Mouse (Mus musculus) stomach, postnatal 0 days (tissue): Measurements from ENCODE around the gene Plin4. TPM values are rescaled to one million over a fixed set of nuclear protein-coding genes. Genes with fewer than 3 reads are reported as not detected.

Experiments used
- ATAC-seq: fragments of 200-750 bp; cut with Nextera tagmentation; 2 replicates; pipeline ENCODE4 v1.8.0; 2017; ENCODE audit not compliant: low FRiP score, low TSS enrichment
- DNase-seq: peaks from one replicate; pipeline ENCODE4 v3.0.0-alpha.2; 2016; ENCODE audit warnings: low spot score
- H3K27ac ChIP-seq: fragments of 300-500 bp; sonication (generic); replicated peaks from 2 replicates; pipeline ENCODE4 v1.5.1; 2014; ENCODE audit warnings: mild to moderate bottlenecking, control low read depth
- H3K27me3 ChIP-seq: fragments of 300-500 bp; sonication (generic); 2 replicates; pipeline ENCODE4 v1.6.1; 2014; ENCODE audit warnings: low read length; ENCODE audit not compliant: control insufficient read depth, insufficient read depth
- H3K36me3 ChIP-seq: fragments of 300-500 bp; sonication (generic); 2 replicates; pipeline ENCODE4 v1.6.1; 2014; ENCODE audit warnings: low read length, mixed read lengths; ENCODE audit not compliant: control insufficient read depth, insufficient read depth
- H3K4me1 ChIP-seq: fragments of 300-500 bp; sonication (generic); replicated peaks from 2 replicates; pipeline ENCODE4 v1.6.1; 2014; ENCODE audit warnings: antibody characterized with exemption; ENCODE audit not compliant: control insufficient read depth, insufficient read depth
- H3K4me2 ChIP-seq: fragments of 300-500 bp; sonication (generic); replicated peaks from 2 replicates; pipeline ENCODE4 v1.6.1; 2014; ENCODE audit warnings: low read depth, mild to moderate bottlenecking, control low read depth, moderate library complexity
- H3K4me3 ChIP-seq: fragments of 300-500 bp; sonication (generic); 2 replicates; pipeline ENCODE4 v1.5.1; 2014; ENCODE audit warnings: low read depth, low read length, control low read depth
- H3K9ac ChIP-seq: fragments of 300-500 bp; sonication (generic); 2 replicates; pipeline ENCODE4 v1.6.1; 2014; ENCODE audit warnings: mild to moderate bottlenecking, low read length, control low read depth, mixed read lengths
- H3K9me3 ChIP-seq: fragments of 300-500 bp; sonication (generic); 2 replicates; pipeline ENCODE4 v1.6.1; 2016; ENCODE audit warnings: low read length; ENCODE audit not compliant: control insufficient read depth
- CTCF ChIP-seq: IDR thresholded peaks from 2 replicates; pipeline ENCODE4 v1.5.1; 2016; ENCODE audit warnings: antibody characterized with exemption, low read depth, mild to moderate bottlenecking, moderate library complexity
- EP300 ChIP-seq: optimal IDR thresholded peaks from 2 replicates; pipeline ENCODE3; 2016; ENCODE audit warnings: antibody characterized with exemption
- WGBS: fragments of 180-500 bp; shearing (Covaris S2); extraction: QIAGEN DNeasy Blood & Tissue Kit; methylation state at CpG from one replicate; pipeline ENCODE4 v1.1.7; 2014; 5-methylcytosine and 5-hydroxymethylcytosine counted together
- polyA plus RNA-seq: library from polyadenylated mRNA; unstranded; fragments of >200 nt; fragmentation: Nextera tagmentation; extraction: Ambion mirVana; gene quantifications from 2 replicates; pipeline ENCODE4 v1.2.1, GENCODE M21; 2015

Gene Plin4
- polyA plus RNA-seq, 1 experiment from 2014 or later = 0.95 TPM

GRCm38 (mm10) chr17:56139355-56139754 lies 29.8 kb upstream of the Plin4 start:
- H3K36me3 ChIP-seq = no peaks in the 10 kb centered on the region
- H3K27ac ChIP-seq = no peak overlapping the region
- H3K27me3 ChIP-seq = peaks cover 2% of the 10 kb centered on the region; the same call in 1 of the 2 replicates
- peak overlapping the region; percentile 95 for H3K4me2 ChIP-seq
- no peak for TF ChIP-seq CTCF
- TF ChIP-seq EP300 = no peak
- peaks cover 6% of the 10 kb centered on the region; the same call in 1 of the 2 replicates for H3K4me1 ChIP-seq
- peak overlapping the region; percentile 55 for H3K4me3 ChIP-seq
- 0 out of 2 replicates have a peak overlapping the region, but pooled peaks have one; percentile 41 for H3K9ac ChIP-seq
- no peak for ATAC-seq
- WGBS = 17% methylated on average over 15 of the region's 21 CpGs
- H3K9me3 ChIP-seq = no peaks in the 10 kb centered on the region
- DNase-seq = no peak

DNA sequence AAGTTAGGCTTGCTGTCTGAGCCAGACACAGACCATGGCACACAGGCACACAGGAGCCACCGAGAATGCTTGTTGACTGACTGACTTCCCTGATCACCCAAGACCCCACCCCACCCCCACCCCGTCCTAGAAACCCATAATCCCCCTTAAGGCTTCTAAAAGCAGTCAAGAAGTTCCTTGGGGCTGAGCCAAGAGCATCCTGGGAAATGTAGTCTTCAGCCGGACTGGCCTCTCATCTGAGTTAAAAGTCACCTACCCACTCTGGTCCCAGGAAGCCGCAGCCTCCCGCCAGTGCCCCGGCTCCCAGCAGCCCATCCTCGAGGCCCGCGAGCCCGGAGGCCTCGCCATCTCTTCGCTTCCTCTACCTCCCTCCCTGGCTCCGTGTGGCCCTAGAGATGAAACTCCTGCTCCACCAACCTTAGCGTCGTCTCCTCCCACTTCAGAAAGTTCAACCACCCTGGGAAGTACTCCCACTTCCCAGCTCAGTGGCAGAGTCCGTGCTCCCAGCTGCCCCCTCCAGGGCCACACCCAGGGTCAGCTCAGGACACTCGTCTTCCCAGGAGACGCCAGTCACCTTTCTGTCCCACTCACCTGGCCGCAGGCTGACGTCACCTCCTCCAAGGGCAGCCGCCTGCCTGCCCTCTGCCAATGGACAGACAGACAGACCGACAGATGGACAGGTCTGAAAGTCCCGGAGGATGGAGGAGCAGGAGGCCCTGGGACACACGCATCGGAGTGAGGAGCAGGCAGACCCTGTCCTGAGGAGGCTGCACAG lies 28.4 kb upstream of the Plin4 start:
- no peak overlapping the region for H3K27ac ChIP-seq
- DNase-seq = no peak
- H3K4me2 ChIP-seq = no peak overlapping the region
- H3K4me1 ChIP-seq = peaks cover 9% of the 10 kb centered on the region
- H3K36me3 ChIP-seq = no peaks in the 10 kb centered on the region
- no peak overlapping the region for H3K9ac ChIP-seq
- TF ChIP-seq EP300 (no peak), CTCF (no peak)
- peaks cover 2% of the 10 kb centered on the region; the same call in 1 of the 2 replicates for H3K27me3 ChIP-seq
- H3K9me3 ChIP-seq = no peaks in the 10 kb centered on the region
- no peak for ATAC-seq
- no peak overlapping the region for H3K4me3 ChIP-seq
- WGBS = 26% methylated on average over 25 of the region's 25 CpGs

GRCm38 (mm10) chr17:56136558-56136957 lies 27.0 kb upstream of the Plin4 start:
- 84% methylated on average over 7 of the region's 7 CpGs for WGBS
- no peak for TF ChIP-seq CTCF
- Histone ChIP-seq H3K4me3 (no peak overlapping the region), H3K36me3 (no peaks in the 10 kb centered on the region), H3K27me3 (peaks cover 2% of the 10 kb centered on the region; the same call in 1 of the 2 replicates), H3K9me3 (no peaks in the 10 kb centered on the region), H3K9ac (no peak overlapping the region), H3K27ac (no peak overlapping the region), H3K4me1 (peaks cover 6% of the 10 kb centered on the region), H3K4me2 (no peak overlapping the region)
- ATAC-seq (no peak), DNase-seq (no peak)

DNA sequence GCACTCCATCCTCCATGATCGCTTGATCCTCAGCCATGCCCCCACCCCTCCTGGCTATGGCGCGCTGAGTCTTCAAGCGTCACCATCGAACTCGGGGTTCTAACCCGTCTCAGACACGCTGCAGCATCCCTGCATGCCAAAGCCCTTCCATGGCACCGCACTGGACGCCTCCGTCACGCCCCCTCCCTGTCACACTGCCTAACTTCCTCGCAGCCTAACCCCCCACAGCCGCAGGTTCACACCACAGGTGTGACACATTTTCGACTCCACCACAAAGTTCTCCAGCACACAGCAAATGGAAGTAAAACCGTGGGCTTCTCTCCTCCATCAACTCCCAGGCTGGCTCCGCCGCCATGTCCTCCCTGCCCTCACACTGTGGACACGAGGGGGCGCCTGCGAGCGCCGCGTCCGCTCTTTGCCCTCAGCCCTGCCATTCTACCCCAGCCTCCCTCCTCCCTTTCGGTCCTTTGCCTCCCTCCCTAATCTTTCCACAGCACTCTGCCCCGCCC lies 24.9 kb upstream of the Plin4 start:
- TF ChIP-seq CTCF = peak; percentile 86
- TF ChIP-seq EP300 = no peak
- peak; percentile 53 for ATAC-seq
- Histone ChIP-seq H3K4me1 (peaks cover 5% of the 10 kb centered on the region), H3K4me3 (peak overlapping the region; percentile 28), H3K9me3 (no peaks in the 10 kb centered on the region), H3K27me3 (no peaks in the 10 kb centered on the region), H3K4me2 (peak overlapping the region; percentile 55), H3K27ac (peak overlapping the region; percentile 65), H3K9ac (no peak overlapping the region), H3K36me3 (no peaks in the 10 kb centered on the region)
- peak; percentile 81 for DNase-seq
- WGBS = 1% methylated on average over 26 of the region's 27 CpGs

GRCm38 (mm10) chr17:56133457-56134363 lies 24.1 kb upstream of the Plin4 start:
- ATAC-seq (peak; percentile 83), DNase-seq (peak; percentile 82)
- Histone ChIP-seq H3K27ac (peak overlapping the region; percentile 65), H3K4me3 (peak overlapping the region; percentile 28), H3K27me3 (no peaks in the 10 kb centered on the region), H3K4me2 (peak overlapping the region; percentile 55), H3K4me1 (peaks cover 4% of the 10 kb centered on the region), H3K36me3 (no peaks in the 10 kb centered on the region), H3K9me3 (no peaks in the 10 kb centered on the region), H3K9ac (no peak overlapping the region)
- TF ChIP-seq EP300 = no peak
- no peak for TF ChIP-seq CTCF
- WGBS = 15% methylated on average over 21 of the region's 21 CpGs
